Mouse (Mus musculus) retina, adult 2 months (tissue): ENCODE measurements at regions not wholly inside any gene's neighbourhood (a gene's known extent, or its start where the extent isn't known, plus 50 kb on each side); places are given as distances from the start of the nearest gene placed in this dataset.

Experiments
- DNase-seq: peaks from one replicate; pipeline ENCODE4 v3.0.0-alpha.2; 2012; ENCODE audit warnings: low read depth, low spot score

DNA sequence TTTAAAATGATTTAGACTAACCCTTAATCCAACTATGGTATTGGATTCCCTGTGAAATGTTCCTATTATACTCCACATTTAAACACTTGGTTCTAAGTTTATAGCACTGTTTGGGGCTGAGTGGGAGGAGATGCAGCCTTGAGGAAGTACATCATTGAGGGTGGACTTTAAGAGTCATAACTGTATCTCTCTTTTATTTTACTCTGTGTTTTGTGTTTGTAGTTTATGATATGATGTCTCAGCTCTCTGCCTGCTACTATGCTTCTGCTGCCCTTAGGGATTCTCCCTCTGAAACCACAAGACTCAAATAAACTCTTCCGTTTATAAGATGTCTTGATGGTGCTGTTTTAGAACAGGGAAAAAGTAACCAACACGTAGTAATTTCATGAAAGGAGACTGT is 797.7 kb upstream of the Sel1l start:
- DNase-seq = no peak

DNA sequence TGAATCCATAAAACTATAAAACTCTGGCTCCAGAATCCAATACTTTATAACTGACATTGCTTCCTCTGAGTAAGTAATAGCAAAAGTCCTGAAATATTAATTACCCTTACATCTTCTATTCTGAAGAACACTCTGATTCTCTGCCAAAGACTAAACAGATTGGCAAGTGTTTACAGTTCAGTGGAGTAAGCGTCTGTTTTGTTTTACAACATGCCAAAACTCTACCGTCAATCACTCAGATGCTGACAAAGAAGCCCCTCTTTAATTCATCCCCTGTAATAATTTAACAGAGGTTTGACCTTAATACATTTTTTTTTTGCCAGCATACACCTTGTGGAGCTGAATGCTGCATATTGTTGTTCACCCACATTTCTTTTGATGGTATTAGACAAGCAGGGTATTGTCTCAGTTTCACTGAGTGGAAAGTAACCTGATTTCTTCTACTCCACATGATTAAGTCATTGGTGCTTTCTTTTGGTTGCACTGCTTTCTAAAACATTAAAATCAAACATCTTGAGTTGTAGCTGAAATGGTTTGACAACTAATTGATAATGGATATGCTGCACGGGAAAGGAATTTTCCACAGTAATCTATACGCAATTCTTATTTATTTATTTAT is 796.2 kb upstream of the Sel1l start:
- DNase-seq = no peak

DNA sequence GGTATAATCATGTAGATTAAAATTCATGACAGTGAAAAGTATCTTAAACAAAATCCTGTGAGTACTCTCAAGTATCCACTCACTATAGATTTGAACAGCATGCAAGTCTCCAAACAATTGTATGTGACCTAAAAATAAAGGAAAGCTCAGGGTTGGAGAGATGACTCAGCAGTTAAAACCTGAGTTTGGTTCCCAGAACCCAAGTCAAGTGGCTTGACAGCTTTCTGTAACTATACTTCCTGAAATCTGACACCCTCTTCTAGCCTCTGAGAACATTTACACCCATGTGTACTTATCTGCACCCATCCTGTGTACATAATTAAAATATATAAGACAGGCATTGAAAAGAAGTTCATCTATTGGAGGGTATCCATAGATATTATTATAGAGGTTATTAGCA is 770.2 kb upstream of the Sel1l start:
- DNase-seq = no peak

- no peak for DNase-seq
Observed at GRCm38 (mm10) chr12:92618519-92618918, 769.6 kb upstream of the Sel1l start.

GRCm38 (mm10) chr12:92601673-92602072 is 752.7 kb upstream of the Sel1l start:
- DNase-seq = no peak

DNA sequence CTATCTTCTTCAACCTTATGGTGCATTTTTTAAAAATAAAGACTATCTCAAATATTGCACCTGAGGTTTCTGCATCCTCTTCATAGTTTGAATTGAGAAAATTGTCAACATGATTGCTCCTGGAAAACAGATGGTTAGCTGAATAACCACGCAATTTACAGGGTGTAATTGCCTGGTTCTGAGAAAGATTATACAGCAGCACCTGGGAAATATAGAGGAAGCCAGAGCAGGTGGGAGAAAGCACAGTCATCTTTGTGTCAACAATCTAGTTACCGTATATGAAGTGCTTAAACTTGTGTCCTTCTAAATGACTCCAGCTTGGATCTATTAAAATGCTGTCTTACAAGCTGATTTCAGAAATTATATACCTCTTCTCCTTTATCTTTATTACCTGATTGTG is 740.8 kb upstream of the Sel1l start:
- no peak for DNase-seq

DNA sequence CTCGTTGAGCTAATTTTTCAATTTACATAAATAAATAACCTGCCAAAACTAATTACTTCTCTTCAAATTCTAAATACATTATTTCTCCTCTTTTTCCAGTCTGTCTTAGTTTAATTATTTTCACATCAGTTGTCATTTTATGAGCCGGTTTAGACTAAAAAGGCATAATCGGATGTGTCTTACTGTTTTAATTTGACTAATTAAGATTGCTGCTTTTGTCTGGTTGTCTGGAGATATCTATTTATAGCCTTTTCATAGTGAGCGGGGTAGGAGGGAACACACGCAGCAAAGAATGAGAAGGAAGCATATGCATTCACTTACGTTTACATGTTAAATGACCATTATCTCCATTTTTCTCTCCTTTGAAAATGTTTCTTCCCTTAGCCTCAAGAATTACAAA is 740.3 kb upstream of the Sel1l start:
- DNase-seq = no peak

DNA sequence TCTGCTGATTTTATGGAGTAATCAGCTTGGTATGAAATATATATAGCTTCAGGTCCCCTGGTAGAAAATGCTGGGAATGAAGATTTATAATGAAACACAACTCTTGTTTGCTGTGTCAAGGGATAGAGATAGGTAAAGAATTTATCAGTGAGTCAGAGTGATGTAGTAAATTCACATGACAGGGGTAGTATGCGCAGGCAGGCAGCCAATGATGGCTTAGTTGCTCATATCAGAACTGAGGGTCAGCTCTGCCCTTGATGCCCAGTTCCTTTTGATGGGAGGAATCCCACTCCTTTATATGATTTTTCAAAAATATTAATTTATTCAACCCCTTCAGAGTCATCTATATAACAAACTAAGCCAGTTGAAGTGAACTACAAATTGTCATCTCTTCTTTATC is 729.6 kb upstream of the Sel1l start:
- no peak for DNase-seq
